Mouse (Mus musculus) 416B (cell line): ENCODE results near the gene Mdk.

Source experiments
- DNase-seq: peaks from one replicate; pipeline ENCODE4 v3.0.0; 2011; ENCODE audit warnings: low read depth

The Mdk gene

DNA sequence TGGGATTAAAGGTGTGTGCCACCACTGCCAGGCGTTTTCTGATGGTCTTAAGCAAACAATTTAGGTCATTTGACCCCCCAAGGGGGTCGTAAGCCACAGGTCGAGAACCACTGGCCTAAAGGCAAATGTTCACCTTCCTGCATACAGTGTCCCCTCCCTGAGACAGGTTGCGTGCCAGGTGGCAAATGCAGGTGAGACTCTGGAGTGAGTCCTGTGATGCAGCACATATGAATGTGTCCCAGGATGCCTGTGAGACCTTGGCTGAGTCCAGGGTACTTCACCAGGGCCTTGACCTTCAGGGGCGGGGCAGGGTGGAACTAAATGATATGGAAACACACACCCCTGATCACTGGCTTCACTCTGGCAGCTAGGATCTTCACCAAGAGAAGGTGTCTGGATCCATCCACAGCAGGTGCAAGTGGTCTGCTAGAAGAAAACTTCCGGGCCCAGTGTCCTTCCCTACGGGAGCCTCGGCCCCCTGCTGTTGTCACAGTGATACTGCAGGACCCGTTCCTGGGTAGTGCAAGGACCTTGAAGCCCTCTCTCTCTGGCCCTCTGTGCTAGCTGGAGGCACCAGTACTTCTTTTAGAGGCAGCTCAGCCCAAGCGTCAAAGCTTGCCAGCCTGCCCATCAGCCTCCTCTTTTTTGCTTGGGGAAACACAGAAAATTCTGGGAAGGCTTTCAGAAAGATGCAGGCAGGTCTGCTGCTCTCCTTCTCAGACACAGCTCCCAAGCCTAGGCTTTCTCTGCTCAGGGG, 26.8 kb upstream of the Mdk start:
- DNase-seq = peak; percentile 51

- no peak for DNase-seq
These were observed 26.0 kb upstream of the Mdk start for GRCm38 (mm10) chr2:91958049-91958448.

DNA sequence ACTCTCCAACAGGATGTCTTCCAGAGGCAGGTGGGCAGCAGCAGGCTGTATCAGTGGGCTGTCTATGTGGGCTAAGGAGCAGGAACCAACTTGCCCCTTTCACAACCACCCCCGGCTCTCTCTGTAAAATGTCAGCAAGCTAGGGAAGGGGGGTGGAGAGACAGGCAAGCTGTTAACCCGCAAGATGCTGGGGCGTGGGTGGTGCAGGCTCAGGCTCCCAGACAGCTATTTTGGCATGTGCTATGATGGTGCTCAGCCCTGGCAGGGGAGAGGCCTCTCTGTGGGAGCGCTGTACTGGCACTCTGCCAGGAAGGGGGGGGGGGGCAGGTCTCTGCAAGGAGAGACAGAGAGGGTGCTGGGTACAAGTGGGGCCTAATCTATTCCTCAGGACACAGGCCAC, 25.0 kb upstream of the Mdk start:
- peak; percentile 49 for DNase-seq

DNA sequence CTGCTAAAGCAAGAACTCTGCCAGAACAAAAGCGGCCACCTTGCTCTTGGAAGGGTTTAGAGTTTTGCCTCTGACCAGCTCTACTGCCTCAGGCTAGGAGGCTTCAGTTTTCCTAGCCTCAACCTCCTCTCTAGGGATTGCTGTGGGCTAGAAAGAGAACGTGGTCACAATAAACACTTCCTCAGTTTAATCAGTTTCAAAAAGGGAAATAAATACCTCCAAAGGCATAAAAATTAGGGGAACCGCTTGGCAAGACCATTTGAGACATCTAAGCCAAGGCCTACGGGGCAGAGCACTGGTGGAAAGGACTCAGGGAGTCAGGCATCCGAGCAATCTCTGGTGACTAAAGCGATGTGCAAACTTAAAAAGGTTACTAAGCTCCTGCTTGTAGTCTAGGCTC, 23.8 kb upstream of the Mdk start:
- no peak for DNase-seq

- no peak for DNase-seq
These were observed 23.1 kb upstream of the Mdk start for GRCm38 (mm10) chr2:91955121-91955591.

GRCm38 (mm10) chr2:91953825-91954224, 21.7 kb upstream of the Mdk start:
- no peak for DNase-seq

DNA sequence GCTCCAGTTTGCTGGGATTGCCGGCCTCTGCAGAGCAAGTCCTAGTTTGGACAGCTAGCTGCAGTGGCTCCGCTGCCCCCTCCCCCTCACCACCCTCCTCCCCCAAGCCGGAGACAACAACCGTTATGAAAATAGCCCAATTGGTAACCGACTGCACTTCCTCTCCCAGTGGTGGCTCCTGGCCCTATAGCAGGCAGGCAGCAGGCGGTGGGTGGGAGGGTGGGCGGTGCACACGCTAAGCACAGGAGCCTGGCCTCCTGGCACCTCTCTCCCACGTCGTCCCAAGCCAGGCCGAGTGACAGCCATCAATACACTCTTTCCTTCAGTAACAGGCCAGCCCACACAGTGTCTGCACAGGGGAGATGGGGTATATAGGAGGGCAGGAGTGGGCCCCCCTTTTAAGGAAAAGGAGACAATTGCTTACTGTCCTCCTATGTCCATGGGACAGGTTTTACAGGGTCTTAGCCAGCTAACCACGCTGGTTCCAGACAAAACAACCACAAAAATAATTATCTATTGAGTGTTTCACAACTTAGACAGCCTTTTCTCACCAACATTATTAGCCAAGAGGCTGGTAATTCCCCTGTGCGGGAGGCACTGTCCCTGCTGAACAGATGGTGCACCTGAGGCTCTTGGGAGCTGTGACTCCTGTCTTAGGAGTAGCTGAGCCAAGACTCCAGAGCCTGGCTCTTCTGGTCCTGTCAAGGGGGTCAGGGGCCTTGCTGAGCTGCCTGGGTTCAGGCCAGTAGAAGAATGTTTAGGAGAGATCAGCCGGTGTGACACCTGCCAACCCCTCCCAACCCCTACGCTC, 18.4 kb upstream of the Mdk start:
- peak; percentile 92 for DNase-seq

DNA sequence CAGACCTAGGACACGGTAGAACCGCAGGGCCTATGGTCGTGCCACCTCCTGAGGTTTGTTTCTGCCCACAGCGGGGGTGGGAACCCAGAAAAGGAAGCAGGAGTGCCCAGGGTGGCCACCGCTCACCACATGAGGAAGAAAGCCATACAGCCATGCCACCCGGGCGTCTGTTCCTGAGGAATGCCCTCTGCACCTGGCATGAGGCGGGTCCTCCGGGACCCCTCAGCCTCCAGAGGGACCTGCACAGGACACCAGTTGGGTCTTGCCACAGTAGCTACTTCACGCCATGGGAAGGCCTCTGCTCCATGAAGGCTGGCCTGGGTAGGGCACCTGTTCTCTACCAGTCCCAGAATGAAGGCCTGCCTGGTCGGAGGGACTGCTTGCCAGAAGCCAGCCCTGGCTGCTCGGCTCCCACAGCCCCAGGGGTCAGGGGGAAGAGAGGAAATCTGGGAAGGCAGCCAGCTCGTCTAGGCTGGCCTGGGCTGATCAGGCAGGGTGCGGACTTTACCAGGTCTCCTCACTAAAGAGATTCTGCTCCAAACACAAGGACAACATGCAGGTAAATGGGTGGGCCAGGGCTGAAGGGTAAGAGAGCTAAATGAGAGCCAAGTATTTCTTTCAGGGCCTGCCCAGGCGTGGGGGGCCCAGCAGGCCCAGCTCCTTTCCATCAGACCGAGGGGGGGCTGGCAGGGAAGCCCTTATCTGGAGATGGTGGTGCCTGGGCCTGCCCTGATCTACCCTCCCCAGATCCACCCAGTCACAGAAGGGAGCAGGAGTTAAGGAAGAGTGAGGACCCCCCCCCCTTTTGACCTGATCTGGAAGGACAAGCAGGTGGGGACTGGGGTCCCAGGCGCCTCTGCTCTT, 17.5 kb upstream of the Mdk start:
- peak; percentile 70 for DNase-seq

DNA sequence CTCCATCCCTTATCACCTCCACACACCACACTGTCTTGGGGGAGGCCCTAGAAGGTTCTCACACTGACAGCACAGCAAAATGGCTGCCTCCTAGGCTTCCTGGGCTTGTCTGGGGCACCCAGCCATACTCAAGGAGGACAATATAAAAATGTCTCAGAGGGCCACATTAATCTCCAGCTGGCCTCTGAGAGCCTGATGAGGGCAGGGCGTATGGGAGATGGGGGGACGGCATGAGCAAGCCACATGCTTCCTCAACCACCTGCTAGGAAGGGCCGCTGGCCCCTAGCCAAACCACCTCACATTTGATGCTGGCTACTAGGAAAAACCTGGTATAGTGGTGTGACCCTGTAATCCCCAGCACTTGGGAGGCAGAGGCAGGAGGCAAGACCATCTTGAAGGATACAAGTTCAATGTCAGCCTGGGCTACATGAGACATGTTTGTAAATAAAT, 16.7 kb upstream of the Mdk start:
- DNase-seq = peak; percentile 92

DNA sequence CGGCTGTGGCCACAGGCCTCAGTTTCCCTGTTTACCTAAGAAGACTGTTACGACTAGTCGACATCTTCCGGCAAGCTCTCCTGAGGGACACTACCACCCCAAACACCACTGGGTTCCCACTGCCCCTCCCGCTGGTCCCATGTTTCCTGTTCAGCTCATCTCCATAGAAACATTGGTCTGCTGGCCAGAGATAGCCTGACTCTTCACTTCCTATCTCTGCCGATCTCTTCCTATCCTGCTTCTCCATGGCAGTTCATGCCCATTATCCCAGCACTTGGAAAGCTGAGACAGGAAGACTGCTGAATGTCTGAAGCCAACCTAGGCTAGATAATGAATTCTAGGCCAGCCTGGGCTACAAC, 16.0 kb upstream of the Mdk start:
- peak; percentile 83 for DNase-seq

DNA sequence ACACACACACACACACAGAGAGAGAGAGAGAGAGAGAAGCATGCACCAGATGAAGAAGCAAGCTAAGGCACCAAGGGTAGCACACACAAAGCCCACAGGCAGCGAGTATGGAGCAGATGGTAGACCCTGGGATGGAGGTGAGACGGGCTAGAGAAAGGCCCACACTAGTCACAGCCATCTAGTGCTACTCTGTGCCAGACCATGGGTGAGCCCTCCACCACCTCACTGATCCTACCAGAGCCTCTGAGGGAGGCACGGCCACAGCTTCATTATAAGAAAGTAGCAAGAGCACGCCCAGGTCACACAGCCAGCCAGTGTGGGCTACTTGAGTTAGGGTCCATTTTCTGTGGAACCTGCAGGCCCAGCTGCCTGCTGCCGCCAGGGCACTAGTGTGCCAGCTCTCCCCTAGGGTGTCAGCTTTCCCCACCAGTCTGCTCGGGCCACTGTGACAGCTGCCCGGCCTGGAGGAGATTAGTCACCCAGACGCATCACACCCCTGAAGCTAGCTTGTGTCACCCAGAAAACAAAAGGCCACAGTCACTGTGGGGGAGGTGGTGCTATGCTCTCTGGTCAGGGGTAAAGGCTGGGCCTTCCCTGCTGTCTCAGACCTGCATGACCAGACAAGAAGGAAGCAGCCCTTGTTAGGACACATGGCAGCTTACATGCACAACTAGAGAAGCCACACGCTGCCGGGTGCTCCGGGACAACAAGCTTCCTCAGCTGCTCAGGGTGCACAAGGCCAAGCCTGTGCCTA, 15.5 kb upstream of the Mdk start:
- peak; percentile 94 for DNase-seq

DNA sequence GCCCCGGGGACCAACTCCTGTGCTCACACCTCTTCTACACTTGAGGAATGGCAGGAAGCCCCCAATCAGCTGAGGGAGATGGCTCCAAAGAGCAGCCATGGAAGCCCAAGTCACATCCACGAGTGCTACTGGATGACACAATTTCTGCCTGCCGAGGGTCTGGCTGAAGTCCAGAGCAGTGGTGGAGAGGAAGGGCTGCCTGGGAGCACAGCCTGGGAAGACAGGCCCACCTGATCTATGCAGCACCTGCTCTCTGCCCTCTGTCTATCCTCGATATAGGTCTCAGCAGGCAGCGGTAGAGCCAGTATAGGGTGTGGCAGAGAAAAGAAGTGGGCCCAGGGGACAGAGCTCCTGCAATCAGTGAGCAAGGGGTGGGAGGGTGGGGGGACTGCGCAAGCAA, 14.7 kb upstream of the Mdk start:
- no peak for DNase-seq

DNA sequence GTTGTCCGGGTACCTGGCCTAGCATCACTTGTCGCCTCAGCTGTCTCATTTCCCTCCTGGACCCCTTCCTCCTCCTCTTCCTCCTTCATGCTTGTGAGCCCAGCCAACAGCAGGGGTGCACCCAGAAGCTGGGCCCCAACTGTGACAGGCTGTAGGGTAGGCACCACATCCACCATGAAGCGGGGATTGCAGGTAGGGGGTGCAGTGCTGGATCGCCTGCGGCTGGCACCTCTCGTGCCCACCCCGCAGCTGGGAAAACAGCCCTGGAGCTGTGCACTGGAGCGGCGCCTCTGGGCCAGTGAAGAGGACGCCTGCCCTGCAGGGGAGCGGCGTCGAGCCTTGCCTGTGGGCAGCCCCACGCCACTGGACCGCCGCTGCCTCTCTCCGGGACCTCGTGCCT, 13.4 kb upstream of the Mdk start, which contains the start of gene Gm9821:
TSS of gene Gm9821 (plus strand) at position 221 of the 400 bp plus-strand sequence.
- DNase-seq = no peak

- DNase-seq = peak; percentile 80
These were observed 12.3 kb upstream of the Mdk start for GRCm38 (mm10) chr2:91944170-91944950.

- DNase-seq = peak; percentile 46
These were observed 10.3 kb upstream of the Mdk start for GRCm38 (mm10) chr2:91942356-91942755.

GRCm38 (mm10) chr2:91939303-91939935, 7.3 kb upstream of the Mdk start:
- DNase-seq = no peak

DNA sequence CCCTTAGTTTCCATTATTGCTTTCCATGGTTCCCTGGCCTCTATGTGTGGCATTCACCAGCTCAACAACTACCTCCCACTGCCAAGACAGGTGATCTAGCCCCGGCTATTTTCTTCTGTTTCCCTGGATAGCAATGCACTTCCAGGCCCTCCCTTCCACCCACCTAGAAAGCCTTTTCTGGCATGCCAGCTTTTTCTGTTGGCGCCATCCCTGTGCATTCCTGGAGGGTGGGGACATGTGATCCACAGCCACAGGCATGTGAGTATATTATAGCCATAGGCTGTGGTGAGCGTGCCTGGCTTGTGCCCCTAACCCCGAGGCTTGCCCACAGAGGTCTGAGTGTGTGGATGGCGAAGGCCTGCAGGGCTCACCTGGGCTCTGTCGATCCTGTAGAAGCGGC, 4.1 kb upstream of the Mdk start:
- DNase-seq = no peak

DNA sequence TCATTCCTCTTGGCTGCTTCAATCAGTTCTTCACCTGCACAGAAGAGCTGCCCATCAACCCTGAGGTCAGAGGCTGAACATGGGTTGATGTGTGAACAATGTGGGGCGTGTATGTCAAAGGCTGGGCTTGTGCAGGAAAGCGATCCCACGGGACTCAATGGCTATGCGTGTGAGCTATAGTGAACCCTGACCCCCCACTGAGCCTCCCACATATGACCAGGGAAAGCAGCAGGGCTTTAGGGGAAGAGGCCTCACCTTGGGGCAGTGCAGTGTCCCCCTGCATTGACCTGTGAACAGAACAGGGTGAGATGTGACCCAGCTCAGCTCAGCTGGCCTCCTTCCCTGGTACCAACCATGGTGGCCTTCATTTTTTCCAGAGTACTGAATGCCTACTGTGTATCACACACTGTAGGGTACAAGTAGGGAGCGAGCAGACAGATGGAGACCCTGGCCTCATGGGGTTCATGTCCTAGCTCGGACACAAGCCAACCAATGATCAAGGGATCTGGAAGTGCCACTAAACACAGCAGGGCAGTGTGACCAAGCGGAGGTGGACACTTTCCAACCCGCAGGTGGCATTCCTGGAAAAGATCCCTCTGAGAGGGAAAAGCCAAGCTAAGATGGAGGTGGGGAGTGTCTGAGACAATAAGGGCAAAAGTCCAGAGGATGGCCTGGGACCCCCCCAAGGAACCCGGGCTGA, 2.9 kb upstream of the Mdk start:
- no peak for DNase-seq

- DNase-seq = peak; percentile 74
These were observed 1.9 kb upstream of the Mdk start for GRCm38 (mm10) chr2:91934016-91934415.

DNA sequence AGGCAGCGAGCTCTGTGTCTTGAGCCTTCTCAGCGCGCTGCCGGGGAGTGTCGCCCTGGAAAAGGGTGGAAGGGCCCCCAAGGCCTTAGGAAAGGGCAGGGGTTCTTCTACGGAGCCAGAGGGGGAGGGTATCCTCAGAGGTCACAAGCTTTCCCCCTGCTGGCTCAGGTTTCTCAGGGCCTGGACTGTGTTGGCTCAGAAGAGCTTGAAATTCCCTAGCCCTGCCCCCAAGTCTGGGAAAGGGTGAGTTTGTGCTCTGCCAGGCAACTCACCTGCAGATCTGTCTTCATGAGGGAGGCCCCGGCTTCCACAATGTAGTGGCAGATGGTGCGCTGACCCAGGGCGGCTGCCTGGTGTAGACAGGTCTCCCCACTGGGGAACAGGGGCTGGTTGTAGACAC, 1.4 kb upstream of the Mdk start:
- no peak for DNase-seq
